Mouse (Mus musculus) urinary bladder, postnatal 25 days (tissue): ENCODE measurements around the gene Rnf224.

Experiments
- DNase-seq: peaks from one replicate; pipeline ENCODE4 v3.0.0; 2022; ENCODE audit warnings: low spot score

Gene Rnf224

GRCm38 (mm10) chr2:25255284-25255779 lies 18.7 kb upstream of the Rnf224 start, which contains the start of gene Tmem203:
Gene Tmem203 (plus strand): TSS chr2:25255439.
- DNase-seq = peak; percentile 86

- DNase-seq = no peak
Measured at GRCm38 (mm10) chr2:25252331-25252730, 15.7 kb upstream of the Rnf224 start.

GRCm38 (mm10) chr2:25246183-25247072 lies 9.8 kb upstream of the Rnf224 start, which contains the start of gene AL732309.1:
Gene AL732309.1 (minus strand): TSS chr2:25246863.
- DNase-seq = peak; percentile 21

GRCm38 (mm10) chr2:25244144-25244543 lies 7.6 kb upstream of the Rnf224 start:
- no peak for DNase-seq

GRCm38 (mm10) chr2:25243342-25243741 lies 6.8 kb upstream of the Rnf224 start:
- no peak for DNase-seq

GRCm38 (mm10) chr2:25242101-25242506 lies 5.5 kb upstream of the Rnf224 start, which contains the start of the genes Rnf208 and Cysrt1:
Gene Rnf208 (plus strand): TSS chr2:25242255.
Gene Cysrt1 (minus strand): TSS chr2:25242452.
- DNase-seq = no peak

- no peak for DNase-seq
Measured at GRCm38 (mm10) chr2:25241438-25241775, 4.8 kb upstream of the Rnf224 start.

GRCm38 (mm10) chr2:25240723-25241437 lies 4.3 kb upstream of the Rnf224 start:
- DNase-seq = peak; percentile 61

- DNase-seq = no peak
Measured at GRCm38 (mm10) chr2:25240310-25240709, 3.7 kb upstream of the Rnf224 start.

GRCm38 (mm10) chr2:25239766-25240165 lies 3.2 kb upstream of the Rnf224 start:
- DNase-seq = no peak

- DNase-seq = no peak
Measured at GRCm38 (mm10) chr2:25238106-25238505, 1.5 kb upstream of the Rnf224 start.

GRCm38 (mm10) chr2:25237522-25237921 lies 935 bp upstream of the Rnf224 start:
- peak; percentile 71 for DNase-seq

- no peak for DNase-seq
Measured at GRCm38 (mm10) chr2:25234551-25235220, 1.9 kb downstream of the Rnf224 start.

- no peak for DNase-seq
Measured at GRCm38 (mm10) chr2:25234050-25234449, 2.5 kb downstream of the Rnf224 start, which contains the start of gene Slc34a3. Gene Slc34a3 (minus strand): TSS chr2:25234364.

GRCm38 (mm10) chr2:25233421-25233820 lies 3.2 kb downstream of the Rnf224 start:
- DNase-seq = no peak

- no peak for DNase-seq
Measured at GRCm38 (mm10) chr2:25231038-25231437, 5.5 kb downstream of the Rnf224 start.

GRCm38 (mm10) chr2:25230581-25230980 lies 6.0 kb downstream of the Rnf224 start:
- no peak for DNase-seq

GRCm38 (mm10) chr2:25229582-25229981 lies 7.0 kb downstream of the Rnf224 start:
- DNase-seq = no peak

- DNase-seq = no peak
Measured at GRCm38 (mm10) chr2:25228995-25229530, 7.5 kb downstream of the Rnf224 start.

GRCm38 (mm10) chr2:25228431-25228889 lies 8.1 kb downstream of the Rnf224 start:
- peak; percentile 92 for DNase-seq

- no peak for DNase-seq
Measured at GRCm38 (mm10) chr2:25227406-25227805, 9.2 kb downstream of the Rnf224 start.

GRCm38 (mm10) chr2:25226864-25227263 lies 9.7 kb downstream of the Rnf224 start:
- DNase-seq = no peak
